Mouse (Mus musculus): ENCODE results near the gene Tmem229b.

GRCm38 (mm10) chr12:78921421-78921820 is 86.0 kb downstream of the Tmem229b start:
- TF ChIP-seq CTCF (IDR thresholded peaks at IDR 0.05; ENCODE audit: low read depth) (no peak), EP300 (optimal IDR thresholded peaks at IDR 0.05) (no peak)

All from stomach, postnatal 0 days (tissue).